Mouse (Mus musculus) adrenal gland (tissue): Measurements from ENCODE around the gene Vmn2r63.
"Not testable (repeated sequence)": the region's sequence is repeated elsewhere in the genome, so short reads cannot be mapped to it uniquely, and the experiment has no call there.

Experiments used
- intact Hi-C: fragments of 180-260 bp; cut with DNase I; formaldehyde crosslinking; loops from one replicate; pipeline ENCODE4 v1.15.1; 2025
- long read RNA-seq, 2 experiments: library from polyadenylated mRNA; unstranded; transcript quantifications; one replicate each; pipeline ENCODE4 v2.0.0; 2020; ENCODE audit warnings: borderline replicate concordance in 1 of 2; ENCODE audit not compliant: insufficient replicate concordance in 1 of 2
- microRNA-seq, 2 experiments: library from miRNA; unstranded; fragments of <30 nt; microRNA quantifications; one replicate each; pipeline ENCODE4; 2019

Gene Vmn2r63
- long read RNA-seq, experiment 1 = 0 reads
- long read RNA-seq, experiment 2 = 0 reads

DNA sequence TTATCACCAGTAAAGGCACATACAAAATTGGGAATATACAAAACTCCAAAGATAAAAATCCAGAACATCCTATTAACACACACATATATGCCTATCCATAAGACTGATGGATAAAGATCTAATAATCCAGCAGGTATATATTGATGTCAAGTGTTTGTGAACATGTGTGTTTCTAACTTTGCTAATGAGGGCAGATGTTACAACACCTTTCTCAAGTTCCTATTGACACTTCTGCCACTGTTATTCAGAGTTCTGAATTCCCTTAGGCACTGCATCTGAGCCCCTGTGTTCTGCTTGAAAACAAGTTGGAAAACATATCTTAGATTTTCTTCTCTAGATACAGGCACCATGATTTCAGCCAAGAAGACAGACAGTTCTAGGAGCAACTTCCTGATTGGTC lies at the start of gene Vmn2r63:
Gene Vmn2r63 (minus strand): TSS at position 101 of the 400 bp plus-strand sequence.
- intact Hi-C loops = not testable (repeated sequence)

DNA sequence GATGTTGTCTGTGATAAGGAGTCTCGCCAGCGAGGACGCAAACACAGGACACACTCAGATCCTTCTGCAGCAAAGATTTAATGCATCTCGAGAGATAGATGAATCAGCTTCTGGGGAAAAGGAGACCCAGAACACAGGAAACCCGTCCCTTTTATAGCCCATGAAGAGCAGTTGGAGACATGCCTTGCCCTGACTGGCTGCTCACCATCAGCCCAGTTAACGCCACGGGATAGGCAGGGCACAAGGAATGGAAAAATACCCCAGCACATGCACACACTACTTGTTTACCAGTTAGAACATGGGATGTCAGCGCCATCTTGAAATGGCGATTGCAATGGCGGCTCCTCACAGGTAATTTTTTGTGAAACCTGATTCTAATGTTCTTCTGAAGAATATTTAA lies 47.1 kb upstream of the Vmn2r63 start:
- intact Hi-C loops = no loop called here

DNA sequence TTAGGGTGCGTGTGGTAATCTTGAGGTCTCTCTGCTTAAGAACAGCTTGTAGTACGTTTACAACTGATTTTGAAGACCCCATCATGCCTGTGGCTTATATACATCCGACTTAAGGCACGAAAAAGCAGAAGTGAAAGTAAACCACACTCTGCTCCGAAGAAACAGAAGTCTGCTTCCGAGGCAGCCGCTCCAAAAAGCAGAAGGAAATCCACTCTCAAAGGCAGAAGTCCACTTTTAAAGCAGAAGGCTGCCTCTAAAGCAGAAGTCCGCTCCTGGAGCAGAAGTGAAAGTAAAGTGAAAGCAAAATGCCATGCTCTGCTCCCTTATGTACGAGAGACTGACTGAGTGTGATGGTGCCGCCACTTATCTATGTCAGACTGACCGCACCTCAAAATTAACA lies 46.5 kb upstream of the Vmn2r63 start:
- intact Hi-C loops = no loop called here

DNA sequence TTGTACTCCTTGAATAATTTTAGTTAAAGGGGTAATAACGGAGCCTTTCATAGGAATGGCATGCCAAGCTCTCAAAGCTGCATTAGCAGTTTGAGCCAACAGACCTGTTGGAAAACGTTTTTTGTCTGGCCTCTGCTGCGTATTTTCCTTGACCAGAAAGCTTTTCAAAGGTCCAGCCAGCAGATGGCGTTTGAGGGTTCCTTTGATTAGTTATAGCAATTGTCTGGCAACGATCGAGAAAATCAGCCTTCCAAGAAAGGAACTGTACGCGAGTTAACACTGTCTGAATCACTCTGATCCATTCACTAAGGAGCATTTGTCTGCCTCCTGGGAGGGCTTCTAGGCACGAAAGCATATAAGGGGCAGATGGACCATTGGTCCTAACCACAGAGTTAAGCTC lies 31.6 kb upstream of the Vmn2r63 start:
- intact Hi-C loops = no loop called here

DNA sequence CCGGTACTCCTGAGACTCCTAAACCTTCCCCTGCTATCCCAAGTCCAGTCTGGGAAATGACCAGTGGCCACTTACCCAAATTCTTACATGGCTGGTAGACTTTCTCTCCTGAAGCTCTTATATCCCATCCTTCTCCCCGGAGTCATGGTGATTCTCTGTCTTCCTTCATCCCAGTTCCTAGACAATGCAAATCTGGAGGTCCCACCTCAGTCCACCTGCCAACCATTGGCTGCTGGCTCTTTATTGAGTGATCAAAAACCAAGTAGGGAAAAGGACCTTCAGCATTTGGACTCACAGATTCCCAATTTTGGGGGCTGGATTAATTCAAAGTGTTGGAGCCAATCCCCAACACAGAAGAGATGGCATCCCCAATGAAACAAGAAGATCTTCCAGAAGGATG lies 35.6 kb downstream of the Vmn2r63 start:
- intact Hi-C loops = not testable (repeated sequence)

DNA sequence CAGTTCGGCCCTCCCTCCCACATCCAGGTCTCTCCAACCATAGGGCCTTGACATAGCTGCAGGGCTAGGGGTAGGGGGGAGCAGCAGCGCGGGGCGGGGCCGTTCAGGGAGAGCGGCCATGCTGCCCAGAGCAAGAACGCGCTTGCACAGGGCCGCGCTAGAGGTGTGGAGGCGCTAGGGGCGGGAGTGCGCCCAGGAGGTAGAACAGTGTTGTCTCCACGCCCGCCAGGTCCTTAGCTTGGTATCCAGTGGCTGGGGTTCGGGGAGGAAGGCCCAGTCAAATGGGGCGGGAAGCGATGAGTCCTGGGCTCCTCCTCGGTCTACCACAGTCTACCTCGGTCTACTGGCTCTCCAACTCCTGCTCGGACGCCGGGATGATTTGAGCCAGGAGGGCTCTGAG lies 55.5 kb downstream of the Vmn2r63 start:
- intact Hi-C loops = no loop called here

DNA sequence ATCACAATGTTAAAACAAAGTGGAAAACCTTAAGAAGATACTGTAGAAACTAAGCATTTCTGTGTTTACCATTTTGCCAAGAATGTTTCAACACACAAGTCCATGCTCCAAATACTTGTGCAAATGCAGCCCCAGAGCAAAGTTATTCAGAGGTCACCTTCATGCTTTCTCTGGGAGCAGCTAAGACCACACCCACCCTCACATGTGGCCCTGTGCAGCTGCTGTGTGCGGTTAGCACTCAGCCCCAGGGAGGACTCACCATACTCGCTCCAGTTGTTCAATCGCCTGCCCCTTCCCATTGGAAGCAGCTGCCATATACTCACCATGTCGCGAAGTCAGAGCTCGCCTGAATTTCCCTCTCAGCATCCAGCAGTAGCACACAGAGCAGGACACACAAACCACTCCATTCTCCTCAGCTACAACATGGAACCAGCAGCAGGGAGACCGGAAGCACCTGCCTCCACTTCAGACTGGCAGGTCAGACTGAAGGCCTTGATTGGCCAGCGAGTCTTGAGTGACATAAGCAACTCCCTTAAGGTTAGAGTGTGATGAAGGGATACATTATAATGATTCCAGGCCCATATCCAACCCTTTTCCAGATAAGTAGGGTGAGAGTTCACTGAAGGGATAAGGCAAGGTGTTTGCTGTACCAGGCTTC lies 66.7 kb downstream of the Vmn2r63 start, which contains the start of gene Gm2381:
Gene Gm2381 (minus strand): TSS at position 434 of the 658 bp plus-strand sequence.
- intact Hi-C loops = loop anchor here (10.0 kb wide), 1 partner anchor 132 kb away; no protein-coding TSS in a partner anchor

Small RNA genes lying within 50 kb of the gene (microRNA-seq; reads per million reads assigned to microRNA genes)
- gene Gm23256 = 0 reads per million in 2 experiments
